Mouse (Mus musculus) liver, adult 2 months (tissue): ENCODE measurements at regions not wholly inside any gene's neighbourhood (a gene's known extent, or its start where the extent isn't known, plus 50 kb on each side); places are given as distances from the start of the nearest gene placed in this dataset.

ENCODE experiments used
- CTCF ChIP-seq: fragments of 200-500 bp; IDR thresholded peaks from 2 replicates; pipeline ENCODE4 v1.5.1; 2011; ENCODE audit warnings: low read depth, low read length, control low read depth
- POLR2A ChIP-seq: fragments of 200-500 bp; IDR thresholded peaks from 2 replicates; pipeline ENCODE4 v1.6.1; 2011; ENCODE audit warnings: low read length, control low read depth; ENCODE audit not compliant: insufficient read depth; ENCODE audit errors: extremely low read depth

- no peak for TF ChIP-seq CTCF
- no peak for TF ChIP-seq POLR2A
Observed at GRCm38 (mm10) chr7:36516094-36516663, 181.7 kb upstream of the Tshz3 start.
